Mouse (Mus musculus) CH12.LX (cell line): ENCODE results near the gene Ttc7b. TPM values are rescaled to one million over a fixed set of nuclear protein-coding genes. Genes with fewer than 3 reads are reported as not detected.

Experiments
- DNase-seq: peaks from one replicate; pipeline ENCODE4 v3.0.0-alpha.2; 2013; ENCODE audit errors: extremely low read depth
- H3K27ac ChIP-seq: 2 replicates; pipeline ENCODE4 v1.5.1; 2012; ENCODE audit warnings: low read depth, mild to moderate bottlenecking, control low read depth, moderate library complexity; ENCODE audit not compliant: insufficient read depth
- H3K27me3 ChIP-seq: replicated peaks from 2 replicates; pipeline ENCODE3; 2012; ENCODE audit warnings: inconsistent platforms
- H3K36me3 ChIP-seq, 2 experiments: replicated peaks in 1 of 2; 2 replicates each; pipeline versions ENCODE3 to v1.6.1; 2012; ENCODE audit warnings: inconsistent platforms in 1 of 2, low read length in 1 of 2, mild to moderate bottlenecking in 1 of 2, mixed read lengths in 1 of 2, moderate library complexity in 1 of 2; ENCODE audit not compliant: control insufficient read depth in 1 of 2, insufficient read depth in 1 of 2
- H3K4me1 ChIP-seq, 2 experiments: 2 replicates each; pipeline ENCODE4 v1.6.1; 2012; ENCODE audit warnings: inconsistent platforms in 1 of 2, moderate library complexity in 1 of 2; ENCODE audit not compliant: insufficient read depth in 2 of 2, control insufficient read depth in 1 of 2
- H3K4me2 ChIP-seq: 2 replicates; pipeline ENCODE4 v1.6.1; 2012; ENCODE audit warnings: low read depth, mild to moderate bottlenecking, control low read depth; ENCODE audit not compliant: poor library complexity, insufficient read depth, severe bottlenecking
- H3K4me3 ChIP-seq, 3 experiments: fragments of 150-350 bp in 1 of 3; sonication (generic) in 1 of 3; replicated peaks in 1 of 3; 2 replicates each; pipeline versions ENCODE3 to v1.5.1; 2011 to 2012; ENCODE audit warnings: low read depth in 2 of 3, low read length in 2 of 3, mild to moderate bottlenecking in 2 of 3, moderate library complexity in 2 of 3, control low read depth in 1 of 3, improper control_type of control experiment in 1 of 3, inconsistent platforms in 1 of 3, mixed read lengths in 1 of 3; ENCODE audit not compliant: poor library complexity in 1 of 3
- H3K79me2 ChIP-seq: replicated peaks from 2 replicates; pipeline ENCODE4 v1.6.1; 2012; ENCODE audit warnings: mild to moderate bottlenecking, moderate library complexity; ENCODE audit not compliant: control insufficient read depth, poor library complexity, insufficient read depth, severe bottlenecking; ENCODE audit errors: extremely low read depth
- H3K9ac ChIP-seq: 2 replicates; pipeline ENCODE4 v1.6.1; 2012; ENCODE audit warnings: low read depth, mild to moderate bottlenecking, control low read depth, moderate library complexity; ENCODE audit not compliant: insufficient read depth
- H3K9me3 ChIP-seq: replicated peaks from 2 replicates; pipeline ENCODE3; 2012; ENCODE audit warnings: low read length, inconsistent platforms, mixed read lengths
- BHLHE40 ChIP-seq: IDR thresholded peaks from 2 replicates; pipeline ENCODE4 v1.6.1; 2011; ENCODE audit warnings: mild to moderate bottlenecking, low read depth, low read length, improper control_type of control experiment
- CTCF ChIP-seq, 2 experiments: IDR thresholded peaks in 1 of 2; conservative IDR thresholded peaks in 1 of 2; 2 replicates each; pipeline ENCODE4 v1.5.1; 2011 to 2012; ENCODE audit warnings: low read depth in 2 of 2, low read length in 2 of 2, improper control_type of control experiment in 1 of 2, inconsistent platforms in 1 of 2, mild to moderate bottlenecking in 1 of 2, moderate library complexity in 1 of 2
- IRF4 ChIP-seq: IDR thresholded peaks from 2 replicates; pipeline ENCODE4 v1.6.1; 2014; ENCODE audit warnings: low read depth, mild to moderate bottlenecking, inconsistent platforms, low read length, improper control_type of control experiment
- JUN ChIP-seq: IDR thresholded peaks from 2 replicates; pipeline ENCODE4 v1.6.1; 2011; ENCODE audit warnings: low read depth, mild to moderate bottlenecking, low read length, improper control_type of control experiment, moderate library complexity; ENCODE audit not compliant: insufficient read depth
- JUND ChIP-seq: conservative IDR thresholded peaks from 2 replicates; pipeline ENCODE4 v1.6.1; 2011; ENCODE audit warnings: low read depth, low read length, improper control_type of control experiment
- KAT2A ChIP-seq: IDR thresholded peaks from 2 replicates; pipeline ENCODE4 v1.6.1; 2012; ENCODE audit warnings: low read length, improper control_type of control experiment, inconsistent platforms; ENCODE audit not compliant: insufficient replicate concordance
- MAX ChIP-seq: IDR thresholded peaks from 2 replicates; pipeline ENCODE4 v1.6.1; 2011; ENCODE audit warnings: low read length, improper control_type of control experiment
- MAZ ChIP-seq: IDR thresholded peaks from 2 replicates; pipeline ENCODE4 v1.6.1; 2012; ENCODE audit warnings: low read depth, mild to moderate bottlenecking, inconsistent platforms, low read length, improper control_type of control experiment, moderate library complexity
- MYC ChIP-seq: IDR thresholded peaks from 2 replicates; pipeline ENCODE4 v1.6.1; 2011; ENCODE audit warnings: low read depth, mild to moderate bottlenecking, improper control_type of control experiment, low read length
- NELFE ChIP-seq: IDR thresholded peaks from 2 replicates; pipeline ENCODE4 v1.6.1; 2011; ENCODE audit warnings: low read depth, low read length, improper control_type of control experiment
- NRF1 ChIP-seq: IDR thresholded peaks from 2 replicates; pipeline ENCODE4 v1.6.1; 2014; ENCODE audit warnings: low read depth, mild to moderate bottlenecking, inconsistent platforms, low read length, improper control_type of control experiment, moderate library complexity
- PAX5 ChIP-seq: IDR thresholded peaks from 2 replicates; pipeline ENCODE4 v1.6.1; 2012; ENCODE audit warnings: low read length, inconsistent platforms, mixed read lengths
- POLR2A ChIP-seq: IDR thresholded peaks from 2 replicates; pipeline ENCODE4 v1.6.1; 2011; ENCODE audit warnings: low read depth, mild to moderate bottlenecking, improper control_type of control experiment, low read length
- RAD21 ChIP-seq: IDR thresholded peaks from 2 replicates; pipeline ENCODE4 v1.6.1; 2011; ENCODE audit warnings: low read depth, mild to moderate bottlenecking, low read length, improper control_type of control experiment, moderate library complexity
- RCOR1 ChIP-seq: conservative IDR thresholded peaks from 2 replicates; pipeline ENCODE4 v1.6.1; 2012; ENCODE audit warnings: low read depth, mild to moderate bottlenecking, inconsistent platforms, low read length, improper control_type of control experiment
- SIN3A ChIP-seq: IDR thresholded peaks from 2 replicates; pipeline ENCODE4 v1.6.1; 2012; ENCODE audit warnings: low read length, improper control_type of control experiment, inconsistent platforms
- SMC3 ChIP-seq: IDR thresholded peaks from 2 replicates; pipeline ENCODE4 v1.6.1; 2011; ENCODE audit warnings: low read depth, low read length, improper control_type of control experiment
- USF2 ChIP-seq: conservative IDR thresholded peaks from 2 replicates; pipeline ENCODE4 v1.6.1; 2011; ENCODE audit warnings: low read depth, low read length, improper control_type of control experiment
- ZNF384 ChIP-seq: IDR thresholded peaks from 2 replicates; pipeline ENCODE4 v1.6.1; 2012; ENCODE audit warnings: low read depth, low read length, improper control_type of control experiment, inconsistent platforms
- dilution Hi-C: fragments of 300-500 bp; cut with MboI; formaldehyde crosslinking; loops from 2 replicates; pipeline ENCODE4 v1.14.3; 2020; ENCODE audit warnings: low sequenced_read_pairs; ENCODE audit not compliant: extremely low pct_unique_long_range_greater_than_20kb, extremely low pct_ligation_motif_present
- in situ Hi-C: fragments of 300-500 bp; cut with MboI; formaldehyde crosslinking; loops from 3 replicates; pipeline ENCODE4 v1.14.3; 2019; ENCODE audit warnings: low sequenced_read_pairs, low pct_ligation_motif_present, low pct_unique_long_range_greater_than_20kb, mixed read lengths
- polyA plus RNA-seq: library from polyadenylated mRNA; unstranded; fragments of >175 nt; gene quantifications from 2 replicates; pipeline ENCODE4 v1.2.1, GENCODE M21; 2012; ENCODE audit warnings: low read depth; ENCODE audit not compliant: insufficient read length
- total RNA-seq, 2 experiments: library from RNA; depleted of rRNA; stranded (reverse); fragments of 300-350 nt in 1 of 2; fragments of >200 nt in 1 of 2; gene quantifications; 2 replicates each; pipeline ENCODE4 v1.2.3; 2012 to 2014

Gene Ttc7b
- total and polyA plus RNA-seq, 3 experiments: 7.8 to 18.3 (median 12.7) TPM

DNA sequence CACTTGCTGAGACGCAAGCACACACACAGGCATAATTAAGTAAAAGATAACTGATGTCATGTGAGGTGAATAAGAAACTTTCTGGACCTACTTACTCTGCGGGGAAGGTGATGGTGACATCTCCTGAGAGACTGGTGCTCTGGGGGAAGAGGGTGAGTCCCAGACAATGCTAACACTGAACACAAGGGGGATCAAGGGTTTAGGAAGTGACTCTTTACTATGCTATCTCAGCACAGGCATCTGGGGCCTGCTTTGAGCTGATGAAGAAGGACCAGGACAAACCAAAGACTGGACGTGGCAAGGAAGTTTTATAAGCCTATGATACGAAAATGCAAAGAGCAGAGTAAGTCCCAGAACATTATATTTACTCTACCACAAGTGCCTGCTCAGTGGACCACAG lies 92.4 kb downstream of the Ttc7b start:
- DNase-seq: no peak

DNA sequence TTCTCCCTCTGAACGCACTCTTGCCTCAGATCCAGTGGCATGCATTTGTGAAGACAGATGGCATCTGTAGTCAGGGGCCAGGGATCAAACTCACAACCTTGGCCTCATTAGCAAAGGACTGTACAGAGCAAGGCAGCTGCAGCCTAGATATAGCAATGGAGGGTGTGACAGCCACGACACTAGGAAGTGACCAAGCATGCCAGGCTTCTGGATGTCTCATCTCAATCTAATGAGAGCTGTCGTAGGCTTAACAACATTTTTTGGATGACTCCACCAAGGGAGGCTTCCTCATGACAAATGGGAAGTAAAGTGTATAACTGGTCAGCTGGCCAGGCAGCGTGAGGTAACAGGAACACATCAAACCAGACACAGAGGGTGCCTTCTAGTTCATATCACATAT lies 94.4 kb downstream of the Ttc7b start:
- in situ Hi-C loops: loop anchor here (10.0 kb wide), 1 partner anchor 261 kb away; no protein-coding TSS in a partner anchor

More for the DNA sequence above, 92.4 kb downstream of the Ttc7b start:
- dilution Hi-C loops: no loop called here
- H3K79me2 ChIP-seq: no peaks in the 10 kb centered on the region
- H3K36me3 ChIP-seq: peaks cover 0 to 18% of the 10 kb centered on the region in 2 experiments
- H3K9ac ChIP-seq: no peak overlapping the region
- peaks cover 3 to 11% of the 10 kb centered on the region in 2 experiments for H3K4me1 ChIP-seq
- H3K4me2 ChIP-seq: no peak overlapping the region
- in situ Hi-C loops: loop anchor here (10.0 kb wide), 1 partner anchor 263 kb away; no protein-coding TSS in a partner anchor
- no peaks in the 10 kb centered on the region for H3K9me3 ChIP-seq
- TF ChIP-seq RAD21: peak; percentile 18
- TF ChIP-seq USF2: no peak
- TF ChIP-seq CTCF (conservative IDR thresholded peaks at IDR 0.05 in 1 of 2, IDR thresholded peaks at IDR 0.05 in 1 of 2; ENCODE audit: low read depth in 2 of 2, low read length in 2 of 2): peak in 1 of 2 experiments; percentile 39; a peak in 2 of 4 replicates
- TF ChIP-seq JUN: no peak
- TF ChIP-seq SMC3: peak; percentile 33
- TF ChIP-seq, all 38 proteins: peak for 3
- Histone ChIP-seq H3K27ac (no peak overlapping the region), H3K4me3 (no peak overlapping the region), H3K27me3 (no peaks in the 10 kb centered on the region)

DNA sequence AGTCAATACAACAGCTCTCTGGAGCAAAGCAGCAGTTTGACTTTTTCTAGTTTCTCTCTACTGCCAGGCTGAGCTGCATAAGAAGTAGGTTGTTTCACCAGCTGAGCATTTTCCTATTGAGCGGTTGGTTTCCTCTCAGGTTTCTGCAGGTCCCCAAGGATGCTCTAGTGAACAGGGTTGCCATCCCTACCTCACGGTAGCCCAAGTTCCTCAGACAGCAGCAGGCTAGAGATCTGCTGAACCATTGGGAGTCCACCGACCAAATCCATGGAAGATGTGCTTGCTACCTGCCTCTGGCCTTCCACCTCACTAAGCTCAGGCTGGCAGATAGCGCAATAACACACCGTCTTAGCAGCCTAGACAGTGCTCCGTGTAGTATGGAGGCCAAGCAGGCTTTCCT lies 95.6 kb downstream of the Ttc7b start:
- Histone ChIP-seq H3K36me3 (peaks cover 0 to 16% of the 10 kb centered on the region in 2 experiments), H3K4me2 (no peak overlapping the region), H3K27ac (no peak overlapping the region), H3K4me3 (no peak overlapping the region), H3K9me3 (no peaks in the 10 kb centered on the region), H3K79me2 (no peaks in the 10 kb centered on the region), H3K27me3 (no peaks in the 10 kb centered on the region), H3K9ac (no peak overlapping the region), H3K4me1 (peaks cover 7 to 33% of the 10 kb centered on the region in 2 experiments)
- in situ Hi-C loops (loop anchor here (10.0 kb wide), 1 partner anchor 260 kb away; no protein-coding TSS in a partner anchor), dilution Hi-C loops (no loop called here)
- no peak for DNase-seq
- TF ChIP-seq MAZ (no peak), SMC3 (no peak), MAX (no peak), MYC (no peak), POLR2A (no peak), JUND (no peak), NELFE (no peak), ZNF384 (no peak), RCOR1 (no peak), KAT2A (no peak), RAD21 (no peak), PAX5 (no peak), BHLHE40 (no peak)

More for the DNA sequence above, 94.4 kb downstream of the Ttc7b start:
- no peak overlapping the region for H3K4me3 ChIP-seq
- TF ChIP-seq SIN3A: no peak
- TF ChIP-seq IRF4: no peak
- TF ChIP-seq NRF1: no peak
- H3K79me2 ChIP-seq: no peaks in the 10 kb centered on the region
- no peak overlapping the region for H3K9ac ChIP-seq
- H3K36me3 ChIP-seq: peaks cover 0 to 16% of the 10 kb centered on the region in 2 experiments
- dilution Hi-C loops: no loop called here
- peaks cover 7 to 26% of the 10 kb centered on the region in 2 experiments for H3K4me1 ChIP-seq
- no peak for DNase-seq
- H3K9me3 ChIP-seq: no peaks in the 10 kb centered on the region
- H3K27ac ChIP-seq: no peak overlapping the region
- no peak overlapping the region for H3K4me2 ChIP-seq
- H3K27me3 ChIP-seq: no peaks in the 10 kb centered on the region
